Mouse (Mus musculus) embryo, embryonic 9.5 days (tissue): ENCODE measurements around the gene Ldb3.

ENCODE experiments used
- DNase-seq: peaks from one replicate; pipeline ENCODE4 v3.0.0-alpha.2; 2017; ENCODE audit errors: extremely low spot score

Gene Ldb3

GRCm38 (mm10) chr14:34588498-34588897 is at the start of gene Ldb3:
Gene Ldb3, minus strand, starts transcription at chr14:34588682.
- no peak for DNase-seq

DNA sequence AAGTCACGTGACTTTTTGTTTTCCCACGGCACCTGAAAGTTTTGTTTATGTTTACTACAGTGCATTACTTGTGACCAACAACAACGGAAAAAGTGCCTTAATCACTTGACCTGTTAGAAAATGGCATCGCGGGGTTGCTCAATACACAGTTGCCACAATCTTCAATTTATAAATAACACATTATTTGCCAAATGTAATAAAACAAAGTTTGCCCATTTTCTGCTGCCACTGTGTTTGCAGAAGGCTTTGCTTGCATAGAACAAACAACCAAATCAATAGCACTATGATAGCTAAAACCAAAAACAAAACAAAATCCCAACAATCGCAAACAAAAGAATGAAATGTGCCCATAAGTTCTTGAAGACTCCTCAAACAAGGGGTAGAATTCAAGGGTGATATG is 47.2 kb upstream of the Ldb3 start:
- DNase-seq: no peak

GRCm38 (mm10) chr14:34635192-34635591 is 46.7 kb upstream of the Ldb3 start:
- DNase-seq: no peak

GRCm38 (mm10) chr14:34632722-34633448 is 44.4 kb upstream of the Ldb3 start:
- DNase-seq: no peak

- DNase-seq: no peak
Observed at GRCm38 (mm10) chr14:34626824-34627223, 38.3 kb upstream of the Ldb3 start.

DNA sequence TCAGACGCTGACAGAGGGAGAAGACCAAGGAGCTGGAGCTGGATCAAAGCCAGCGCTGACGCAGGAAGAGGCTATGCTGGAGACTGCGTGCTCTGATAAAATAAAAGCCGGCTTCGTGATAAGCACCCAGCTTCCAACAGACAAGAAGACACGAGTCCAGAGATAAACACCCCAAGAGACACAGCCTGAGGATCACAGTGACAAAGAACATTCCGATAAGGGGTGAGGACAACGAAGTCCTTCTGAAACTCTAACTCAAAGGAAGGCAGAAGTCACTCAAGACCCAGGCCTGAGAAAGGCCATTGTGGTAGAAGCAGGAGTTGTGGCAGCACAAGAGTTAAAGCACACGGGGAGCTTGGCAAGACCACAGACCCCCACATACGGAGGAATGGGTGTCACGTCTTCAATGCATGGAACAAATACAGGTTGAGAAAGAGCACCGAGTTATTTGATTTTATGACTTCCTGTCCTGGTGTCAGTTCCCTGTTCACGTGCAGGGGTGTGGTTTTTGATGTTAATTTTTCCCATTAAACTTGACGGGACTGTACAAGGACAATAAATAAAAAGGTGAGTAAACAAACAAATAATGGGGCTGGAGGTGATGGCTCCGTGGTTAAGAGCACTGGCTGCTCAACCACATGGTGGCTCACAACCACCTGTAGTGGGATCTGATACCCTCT is 35.2 kb upstream of the Ldb3 start:
- DNase-seq: no peak

- no peak for DNase-seq
Observed at GRCm38 (mm10) chr14:34623074-34623473, 34.6 kb upstream of the Ldb3 start.

- peak; percentile 41 for DNase-seq
Observed at GRCm38 (mm10) chr14:34620611-34621376, 32.3 kb upstream of the Ldb3 start.

DNA sequence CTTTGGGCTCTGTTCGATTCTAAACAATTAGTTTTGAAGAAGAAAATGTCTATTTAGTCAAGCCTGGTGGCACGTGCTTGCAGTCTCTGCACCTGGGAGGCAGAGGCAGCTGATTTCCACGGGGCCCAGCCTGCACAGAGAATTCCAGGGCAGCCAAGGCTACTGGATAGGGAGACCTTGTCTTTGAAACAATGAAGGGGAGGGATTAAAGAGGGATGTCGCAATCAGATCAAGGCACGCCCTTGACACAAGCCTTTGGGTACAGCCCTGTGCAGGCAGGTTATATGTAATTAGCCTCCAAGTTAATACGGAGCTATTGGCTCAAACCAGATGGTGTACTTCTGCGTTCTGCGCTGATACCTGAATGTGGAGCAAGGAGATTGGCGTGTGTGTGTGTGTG is 30.3 kb upstream of the Ldb3 start:
- no peak for DNase-seq

DNA sequence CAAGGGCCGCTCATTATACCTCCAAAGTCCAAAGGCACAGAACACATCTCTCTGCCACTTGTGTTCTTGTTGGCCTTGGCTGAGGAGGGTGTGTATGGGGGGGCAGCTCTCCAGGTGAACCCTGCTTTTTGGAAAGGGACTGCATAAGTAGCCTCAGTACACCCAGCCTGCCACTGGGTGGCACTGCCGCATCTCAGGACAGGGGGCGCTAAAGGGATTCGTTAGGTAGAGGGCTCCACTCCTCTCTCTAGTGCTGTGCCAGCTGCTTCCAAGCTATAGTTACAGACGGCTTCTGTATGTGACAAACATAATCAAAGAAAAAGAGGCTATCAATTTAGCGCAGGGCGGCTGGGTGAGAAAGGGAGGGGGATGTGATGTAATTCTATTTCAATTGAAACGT is 28.3 kb upstream of the Ldb3 start:
- DNase-seq: peak; percentile 86

DNA sequence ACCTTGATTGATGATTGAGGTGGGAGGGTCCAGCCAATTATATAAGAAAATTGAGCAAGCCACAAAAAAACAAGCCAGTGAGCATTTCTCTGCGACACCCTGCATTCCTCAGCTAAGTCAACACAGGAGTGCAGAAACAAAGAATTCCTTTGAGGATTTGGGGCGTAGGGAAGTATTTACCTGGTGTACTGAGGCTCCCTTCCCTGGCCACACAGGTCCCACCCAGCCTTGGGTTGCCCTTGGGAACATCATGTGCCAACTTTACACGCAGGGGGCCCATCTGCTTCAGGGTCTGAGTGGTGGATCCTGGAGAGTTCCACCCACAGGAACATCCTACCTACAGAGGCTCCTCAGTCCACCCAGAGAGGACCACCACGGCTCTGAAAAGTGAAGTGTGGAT is 27.1 kb upstream of the Ldb3 start:
- no peak for DNase-seq

DNA sequence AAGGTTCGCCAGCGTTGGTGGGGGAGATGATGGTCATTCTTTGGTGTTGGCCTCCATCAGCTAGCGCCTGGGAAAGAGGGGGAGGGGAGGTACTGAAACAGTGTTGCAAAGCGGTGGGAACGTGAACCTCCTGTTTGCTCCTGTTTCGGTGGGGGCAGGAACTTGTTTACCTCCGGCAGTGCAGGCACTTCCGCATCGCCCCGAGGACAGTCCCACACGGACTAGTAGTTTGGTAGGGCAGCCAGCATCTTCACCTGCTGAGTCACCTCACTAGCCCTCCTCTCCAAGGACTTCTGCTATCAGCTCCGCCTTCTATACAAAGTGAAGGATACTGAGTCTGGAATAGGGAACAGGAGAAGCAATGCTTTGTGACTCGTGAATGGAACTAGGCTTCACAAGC is 26.6 kb upstream of the Ldb3 start:
- DNase-seq: no peak

DNA sequence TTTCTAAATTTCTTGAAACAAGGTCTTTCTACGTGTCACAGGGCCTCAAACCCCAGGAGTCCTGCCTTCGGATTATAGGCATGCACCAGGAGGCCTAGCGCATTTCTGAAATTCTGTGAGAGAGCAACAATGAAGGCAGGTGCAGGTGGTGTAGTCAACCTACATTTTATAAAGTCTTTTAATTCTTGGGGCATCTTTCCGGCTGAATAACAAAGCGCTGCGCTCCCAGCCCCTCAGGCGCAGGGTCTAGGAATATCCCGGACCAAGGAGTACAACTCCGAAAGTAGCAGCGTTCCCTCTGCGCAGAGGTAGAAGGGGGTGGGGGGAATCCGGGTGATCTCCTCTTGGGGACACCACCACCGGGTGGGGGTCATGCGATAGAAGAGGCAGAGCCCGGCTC is 26.1 kb upstream of the Ldb3 start:
- DNase-seq: no peak

DNA sequence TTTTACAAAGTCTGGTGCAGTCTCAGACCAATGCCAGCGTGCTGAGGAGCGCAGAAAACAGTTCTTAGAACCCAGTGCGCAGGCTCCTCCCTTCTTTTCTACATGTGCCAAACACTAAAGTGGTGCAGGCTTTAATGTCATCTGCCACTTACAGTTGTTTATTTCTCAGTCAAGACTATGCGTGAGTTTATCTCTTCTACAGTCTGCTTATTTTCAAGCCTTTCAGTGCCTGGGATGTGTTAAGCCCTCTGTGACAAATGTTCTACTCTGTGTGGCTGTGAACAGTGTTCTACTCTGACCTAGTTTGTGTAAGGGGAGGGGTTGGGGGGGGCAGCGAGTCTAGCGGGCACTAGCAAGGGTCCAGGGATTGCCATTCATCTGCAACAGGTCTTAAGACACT is 25.0 kb upstream of the Ldb3 start:
- no peak for DNase-seq

GRCm38 (mm10) chr14:34612222-34612621 is 23.7 kb upstream of the Ldb3 start:
- no peak for DNase-seq

- DNase-seq: no peak
Observed at GRCm38 (mm10) chr14:34611591-34611990, 23.1 kb upstream of the Ldb3 start.

- no peak for DNase-seq
Observed at GRCm38 (mm10) chr14:34601910-34602309, 13.4 kb upstream of the Ldb3 start.

GRCm38 (mm10) chr14:34599941-34600340 is 11.5 kb upstream of the Ldb3 start, which contains the start of gene Opn4:
Gene Opn4, minus strand, starts transcription at chr14:34600142.
- no peak for DNase-seq

DNA sequence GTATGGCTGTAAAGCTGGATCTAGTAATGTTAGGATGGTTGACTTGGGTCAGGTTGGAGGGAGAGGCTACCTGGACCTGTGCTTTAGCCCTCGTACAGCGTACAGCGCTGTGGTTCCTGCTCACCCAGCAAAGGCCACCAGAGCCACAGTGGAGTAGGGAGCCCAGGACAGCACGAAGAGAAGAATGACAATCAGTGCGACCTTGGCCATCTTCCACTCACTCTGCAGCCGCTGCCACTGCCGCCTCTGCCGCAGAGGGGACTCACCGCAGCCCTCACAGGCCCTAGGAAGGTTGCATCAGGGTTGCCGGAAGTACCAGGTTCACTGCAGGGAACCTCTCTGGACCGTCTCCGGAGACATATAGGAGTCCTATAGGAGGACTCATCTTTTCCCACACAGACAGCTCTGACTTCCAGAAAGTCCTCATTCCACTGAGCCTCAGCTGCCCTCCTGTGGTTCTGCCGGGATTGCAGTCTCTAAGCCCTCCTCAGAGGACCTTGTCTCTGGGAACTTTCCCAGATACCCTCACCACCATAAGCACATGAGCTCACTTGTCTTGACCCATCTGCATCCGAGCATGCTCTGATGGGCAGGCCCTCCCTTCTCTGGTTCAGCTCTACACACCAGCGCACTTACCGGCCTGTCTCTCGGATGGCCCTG is 7.2 kb upstream of the Ldb3 start:
- no peak for DNase-seq

DNA sequence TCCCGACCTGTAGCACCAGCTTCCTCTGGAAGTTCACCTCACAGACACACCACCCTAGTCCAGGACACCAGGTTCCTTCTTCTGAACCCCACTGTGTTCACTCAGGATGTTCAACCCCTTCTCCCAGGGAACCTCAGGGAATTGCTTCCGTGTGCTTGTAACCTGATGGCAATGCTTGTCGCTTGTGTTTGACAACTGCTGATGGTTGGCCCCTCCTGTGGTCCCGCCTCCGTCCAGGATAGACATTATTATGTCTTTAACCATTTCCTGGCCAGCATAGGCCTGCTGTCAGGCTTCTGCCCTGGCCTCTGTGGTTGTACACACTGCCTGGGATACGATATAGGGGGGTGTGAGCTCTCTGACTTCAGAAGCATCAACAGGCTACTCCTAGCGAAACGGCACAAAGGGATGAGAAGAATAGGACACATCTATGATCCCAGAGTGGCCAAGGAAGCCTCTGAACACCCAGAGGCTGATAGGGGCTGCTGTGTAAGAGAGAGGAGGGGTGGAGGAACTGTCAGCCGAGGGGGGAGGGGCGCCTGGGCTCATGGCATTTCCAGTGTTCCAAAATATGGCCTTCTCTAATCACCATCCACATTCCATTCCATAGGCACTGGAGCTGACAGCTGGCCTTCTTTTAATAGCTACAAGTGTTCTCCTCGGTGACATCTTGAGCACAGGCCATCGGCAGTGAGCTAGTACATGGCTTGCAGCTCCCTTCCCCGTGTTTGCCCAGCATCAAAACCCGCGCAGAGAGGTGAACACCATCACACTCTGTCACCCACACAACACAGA is 3.5 kb upstream of the Ldb3 start:
- DNase-seq: no peak
